Mouse (Mus musculus): ENCODE measurements around the gene Kcnt2. TPM values are rescaled to one million over a fixed set of nuclear protein-coding genes. Genes with fewer than 3 reads are reported as not detected.

Kcnt2 gene
- polyA plus RNA-seq, 1 experiment from 2014 or later = 0.57 TPM

DNA sequence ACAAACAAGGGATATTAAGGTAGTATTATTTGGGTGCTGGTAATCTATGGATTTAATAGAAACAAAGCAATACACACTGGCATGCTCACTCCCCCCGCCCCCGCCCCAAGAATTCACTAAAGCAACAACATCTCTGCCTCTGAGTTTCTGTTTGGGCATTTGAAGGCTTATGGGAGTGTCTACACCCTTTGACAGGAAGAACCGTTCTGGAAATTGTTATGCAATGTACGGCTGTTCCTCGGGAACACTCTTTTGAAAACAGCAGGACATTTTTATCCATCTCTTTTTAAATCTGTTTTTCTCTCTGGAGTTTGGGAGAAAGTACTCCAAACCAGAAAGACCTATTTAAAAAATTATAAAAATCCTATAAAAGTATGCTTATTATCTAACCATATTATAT, 192.2 kb downstream of the Kcnt2 start:
- 58% methylated on average over 5 of the region's 5 CpGs for WGBS
- ATAC-seq (replicated peaks; ENCODE audit: insufficient number of reproducible peaks, insufficient read depth, low FRiP score, low read depth) = no peak
- H3K9me3 ChIP-seq (replicated peaks) = no peaks in the 10 kb centered on the region

DNA sequence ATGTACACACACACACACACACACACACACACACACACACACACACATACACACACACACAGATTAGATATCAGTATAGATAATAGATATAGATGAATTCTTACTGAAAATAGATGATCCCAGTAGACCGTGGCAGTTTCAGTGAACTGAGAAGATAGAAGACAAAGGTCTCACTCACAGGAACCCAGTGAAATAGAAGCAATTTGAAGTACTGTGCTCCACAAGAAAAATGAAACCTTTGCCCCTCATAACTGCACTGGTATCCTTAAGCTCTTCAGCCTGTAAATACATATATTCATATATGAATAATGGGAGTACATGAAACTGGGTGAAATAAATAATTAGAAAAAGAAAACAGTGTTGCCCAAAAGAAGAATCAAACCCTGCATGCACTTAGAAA, 197.9 kb downstream of the Kcnt2 start:
- no peaks in the 10 kb centered on the region for H3K36me3 ChIP-seq
- H3K9ac ChIP-seq = no peak overlapping the region
- H3K9me3 ChIP-seq (replicated peaks) = no peaks in the 10 kb centered on the region
- H3K4me3 ChIP-seq = no peak overlapping the region
- ATAC-seq (replicated peaks; ENCODE audit: insufficient number of reproducible peaks, insufficient read depth, low FRiP score, low read depth) = no peak
- no peak overlapping the region for H3K4me2 ChIP-seq
- no peaks in the 10 kb centered on the region for H3K4me1 ChIP-seq (replicated peaks)
- 84% methylated on average over 1 of the region's 1 CpGs for WGBS
- no peak overlapping the region for H3K27ac ChIP-seq
- H3K27me3 ChIP-seq = no peaks in the 10 kb centered on the region

More for the DNA sequence above, 192.2 kb downstream of the Kcnt2 start:
- Histone ChIP-seq H3K27me3 (no peaks in the 10 kb centered on the region), H3K36me3 (no peaks in the 10 kb centered on the region), H3K9ac (no peak overlapping the region), H3K4me2 (no peak overlapping the region), H3K4me1 (replicated peaks) (no peaks in the 10 kb centered on the region), H3K4me3 (no peak overlapping the region), H3K27ac (no peak overlapping the region)

DNA sequence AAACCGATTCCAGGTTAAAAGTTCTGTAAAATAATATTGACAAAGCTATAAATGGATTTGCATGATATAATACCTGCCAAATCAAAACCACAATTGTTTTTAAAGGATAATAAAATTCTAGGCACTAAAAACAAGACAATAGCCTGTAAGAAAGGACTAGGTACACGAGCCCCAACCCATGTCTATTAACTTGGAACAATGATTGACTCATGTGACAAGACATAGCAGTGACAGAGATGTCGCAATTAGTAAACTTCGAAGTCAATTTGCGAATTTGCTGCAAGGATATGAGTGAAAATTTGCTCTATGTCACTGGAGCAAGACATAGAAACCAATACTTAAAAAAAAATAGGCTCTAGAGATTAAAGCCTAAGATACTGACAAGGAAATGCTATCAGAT, 198.4 kb downstream of the Kcnt2 start:
- no peak overlapping the region for H3K4me2 ChIP-seq
- no peak overlapping the region for H3K4me3 ChIP-seq
- no peak for ATAC-seq (replicated peaks; ENCODE audit: insufficient number of reproducible peaks, insufficient read depth, low FRiP score, low read depth)
- H3K4me1 ChIP-seq (replicated peaks) = no peaks in the 10 kb centered on the region
- H3K36me3 ChIP-seq = no peaks in the 10 kb centered on the region
- H3K9me3 ChIP-seq (replicated peaks) = no peaks in the 10 kb centered on the region
- H3K9ac ChIP-seq = no peak overlapping the region
- no peaks in the 10 kb centered on the region for H3K27me3 ChIP-seq
- no peak overlapping the region for H3K27ac ChIP-seq
- WGBS = 81% methylated on average over 5 of the region's 5 CpGs

DNA sequence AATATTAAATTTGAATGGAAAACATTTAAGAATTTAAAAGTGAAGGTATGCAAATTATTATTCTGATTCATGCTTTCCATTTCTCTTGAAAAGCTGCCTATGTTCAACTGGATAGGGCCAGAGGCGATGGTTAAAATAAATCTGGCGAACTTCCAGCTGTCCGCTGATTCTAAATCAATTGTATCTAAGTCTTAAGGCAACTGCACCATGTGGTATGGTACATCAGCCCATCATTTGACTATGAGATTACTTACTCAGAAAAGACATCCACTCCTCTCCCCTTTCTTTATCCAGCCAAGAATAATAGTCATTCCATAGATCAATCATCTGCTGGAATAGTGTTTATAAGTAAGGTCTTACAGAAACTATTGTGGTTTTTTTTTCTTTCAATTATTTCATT, 205.5 kb downstream of the Kcnt2 start:
- Histone ChIP-seq H3K27ac (no peak overlapping the region), H3K9ac (no peak overlapping the region), H3K27me3 (no peaks in the 10 kb centered on the region), H3K4me3 (no peak overlapping the region), H3K4me1 (replicated peaks) (no peaks in the 10 kb centered on the region), H3K36me3 (no peaks in the 10 kb centered on the region), H3K9me3 (replicated peaks) (no peaks in the 10 kb centered on the region), H3K4me2 (no peak overlapping the region)
- ATAC-seq (replicated peaks; ENCODE audit: insufficient number of reproducible peaks, insufficient read depth, low FRiP score, low read depth) = no peak
- 66% methylated on average over 3 of the region's 3 CpGs for WGBS

DNA sequence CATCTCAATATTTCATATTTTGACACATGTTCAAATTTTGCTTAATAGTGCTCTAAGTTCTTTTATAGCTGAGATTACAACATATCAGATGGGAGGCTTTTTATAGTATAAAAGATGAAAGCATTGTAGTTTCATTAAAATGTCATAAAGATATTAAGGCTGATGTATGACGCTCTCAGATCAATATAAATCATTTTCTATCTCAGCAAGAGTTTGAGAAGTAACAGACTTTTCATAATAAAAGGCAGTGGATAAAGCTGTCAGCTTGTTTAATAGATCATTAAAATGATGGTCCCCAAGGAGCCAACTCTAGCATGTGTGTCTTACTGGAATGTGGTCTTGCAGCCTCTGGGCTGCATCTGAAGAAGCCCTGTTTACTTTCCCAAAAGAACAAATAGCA, 206.0 kb downstream of the Kcnt2 start:
- ATAC-seq (replicated peaks; ENCODE audit: insufficient number of reproducible peaks, insufficient read depth, low FRiP score, low read depth) = no peak
- Histone ChIP-seq H3K4me2 (no peak overlapping the region), H3K9ac (no peak overlapping the region), H3K27me3 (no peaks in the 10 kb centered on the region), H3K4me3 (no peak overlapping the region), H3K4me1 (replicated peaks) (no peaks in the 10 kb centered on the region), H3K9me3 (replicated peaks) (no peaks in the 10 kb centered on the region), H3K36me3 (no peaks in the 10 kb centered on the region), H3K27ac (no peak overlapping the region)
- WGBS = 61% methylated on average over 1 of the region's 1 CpGs

DNA sequence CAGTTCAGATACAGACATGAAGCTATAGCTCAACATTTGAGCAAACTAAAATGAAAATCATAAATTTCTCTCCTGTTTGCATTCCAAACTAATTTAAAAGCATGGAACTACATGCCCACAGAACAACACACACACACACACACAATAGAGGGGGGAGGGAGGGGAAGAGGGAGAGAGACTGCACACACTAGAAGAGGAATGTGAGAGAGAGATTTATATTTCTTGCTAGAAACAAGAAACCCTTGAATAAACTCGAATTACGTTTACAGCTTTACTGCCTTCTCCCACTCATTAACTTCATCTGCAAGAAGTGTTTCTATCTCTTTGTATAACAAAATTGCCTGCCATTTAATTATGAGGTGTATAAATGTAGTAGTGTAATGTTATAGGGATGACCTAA, 209.9 kb downstream of the Kcnt2 start:
- no peaks in the 10 kb centered on the region for H3K27me3 ChIP-seq
- no peaks in the 10 kb centered on the region for H3K4me1 ChIP-seq (replicated peaks)
- H3K27ac ChIP-seq = no peak overlapping the region
- no peak overlapping the region for H3K4me2 ChIP-seq
- no peak for ATAC-seq (replicated peaks; ENCODE audit: insufficient number of reproducible peaks, insufficient read depth, low FRiP score, low read depth)
- H3K9ac ChIP-seq = no peak overlapping the region
- no peak overlapping the region for H3K4me3 ChIP-seq
- no peaks in the 10 kb centered on the region for H3K36me3 ChIP-seq
- 61% methylated on average over 2 of the region's 2 CpGs for WGBS
- no peaks in the 10 kb centered on the region for H3K9me3 ChIP-seq (replicated peaks)

DNA sequence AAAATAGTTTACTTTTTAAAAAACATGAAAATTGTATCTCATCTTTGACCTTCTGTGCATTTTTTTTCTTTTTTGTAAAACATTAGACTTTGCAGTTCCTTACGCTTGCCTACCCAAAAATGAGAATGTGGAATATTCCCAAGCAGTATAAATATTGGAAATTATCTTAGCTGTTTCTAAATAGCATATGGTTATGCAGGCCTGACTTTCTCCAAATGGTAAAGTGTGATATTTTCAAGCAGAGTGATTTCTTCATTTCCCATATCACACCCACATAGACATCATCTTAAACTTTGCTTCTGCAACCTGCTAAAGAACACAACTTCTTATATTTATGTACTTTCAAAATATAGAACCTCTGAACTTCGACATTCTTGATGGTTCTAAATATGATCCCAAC, 210.9 kb downstream of the Kcnt2 start:
- Histone ChIP-seq H3K9ac (no peak overlapping the region), H3K4me1 (replicated peaks) (no peaks in the 10 kb centered on the region), H3K27ac (no peak overlapping the region), H3K9me3 (replicated peaks) (no peaks in the 10 kb centered on the region), H3K4me3 (no peak overlapping the region), H3K36me3 (no peaks in the 10 kb centered on the region), H3K27me3 (no peaks in the 10 kb centered on the region), H3K4me2 (no peak overlapping the region)
- WGBS = 76% methylated on average over 2 of the region's 2 CpGs
- no peak for ATAC-seq (replicated peaks; ENCODE audit: insufficient number of reproducible peaks, insufficient read depth, low FRiP score, low read depth)

DNA sequence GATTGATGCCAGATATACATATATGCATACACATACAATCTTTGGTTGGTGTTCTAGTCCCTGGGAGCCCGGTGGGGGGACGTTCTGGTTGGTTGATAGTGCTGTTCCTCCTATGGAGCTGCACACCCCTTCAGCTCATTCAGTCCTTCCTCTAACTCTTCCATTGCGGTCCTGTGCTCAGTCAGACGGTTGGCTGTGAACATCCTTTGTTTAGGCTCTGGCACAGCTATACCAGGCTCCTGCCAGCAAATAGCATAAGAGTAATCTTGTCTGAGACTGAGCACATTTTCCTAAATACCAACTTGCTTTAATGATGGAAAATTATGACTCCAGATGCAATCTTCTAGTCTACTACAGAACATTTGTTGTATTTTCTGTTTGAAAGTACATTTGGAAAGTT, 222.4 kb downstream of the Kcnt2 start:
- Histone ChIP-seq H3K4me3 (no peak overlapping the region), H3K9ac (no peak overlapping the region), H3K9me3 (replicated peaks) (no peaks in the 10 kb centered on the region), H3K27ac (no peak overlapping the region), H3K4me2 (no peak overlapping the region), H3K27me3 (no peaks in the 10 kb centered on the region), H3K4me1 (replicated peaks) (no peaks in the 10 kb centered on the region), H3K36me3 (no peaks in the 10 kb centered on the region)
- no peak for ATAC-seq (replicated peaks; ENCODE audit: insufficient number of reproducible peaks, insufficient read depth, low FRiP score, low read depth)
- WGBS = 81% methylated on average over 4 of the region's 4 CpGs

DNA sequence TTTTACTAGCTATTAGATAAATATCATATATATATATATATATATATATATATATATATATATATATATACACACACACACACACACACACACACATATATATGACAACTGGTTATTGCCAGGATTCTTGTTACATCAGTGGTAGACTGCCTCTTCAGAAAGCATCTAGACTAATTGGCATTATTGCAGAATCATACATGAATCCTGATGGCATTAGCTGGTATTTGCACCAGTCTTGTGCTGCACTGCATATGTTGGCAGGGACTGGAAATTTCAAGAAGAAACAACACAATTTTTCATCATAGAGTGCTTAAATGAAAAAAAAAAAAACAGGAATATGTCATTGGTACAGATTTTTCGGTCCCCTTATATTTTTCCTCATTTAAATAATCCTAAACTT, 223.6 kb downstream of the Kcnt2 start:
- Histone ChIP-seq H3K36me3 (no peaks in the 10 kb centered on the region), H3K4me2 (no peak overlapping the region), H3K27ac (no peak overlapping the region), H3K4me3 (no peak overlapping the region), H3K9ac (no peak overlapping the region), H3K27me3 (no peaks in the 10 kb centered on the region), H3K9me3 (replicated peaks) (no peaks in the 10 kb centered on the region), H3K4me1 (replicated peaks) (no peaks in the 10 kb centered on the region)
- ATAC-seq (replicated peaks; ENCODE audit: insufficient number of reproducible peaks, insufficient read depth, low FRiP score, low read depth) = no peak
- WGBS = 92% methylated on average over 1 of the region's 1 CpGs

DNA sequence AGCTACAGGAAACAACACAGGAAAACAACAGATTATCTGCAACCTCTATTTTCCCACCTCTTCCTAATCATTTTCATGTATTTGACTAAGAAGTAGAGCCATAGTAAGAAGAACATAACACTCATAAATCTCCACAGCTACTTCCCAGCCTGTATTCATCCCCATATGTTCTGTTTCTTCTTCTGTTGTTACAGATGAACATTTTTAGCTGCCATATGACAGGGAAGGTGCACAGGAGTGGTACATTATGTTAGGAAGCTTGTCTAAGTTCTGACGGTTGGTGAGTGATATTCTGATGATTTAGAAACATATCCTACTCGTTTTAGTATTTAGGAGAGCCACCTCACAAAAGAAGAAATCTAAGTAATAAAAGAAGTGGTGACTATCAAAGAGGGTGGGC, 231.0 kb downstream of the Kcnt2 start:
- H3K36me3 ChIP-seq = no peaks in the 10 kb centered on the region
- H3K4me3 ChIP-seq = no peak overlapping the region
- H3K4me2 ChIP-seq = no peak overlapping the region
- H3K27me3 ChIP-seq = no peaks in the 10 kb centered on the region
- H3K9me3 ChIP-seq (replicated peaks) = no peaks in the 10 kb centered on the region
- H3K27ac ChIP-seq = no peak overlapping the region
- ATAC-seq (replicated peaks; ENCODE audit: insufficient number of reproducible peaks, insufficient read depth, low FRiP score, low read depth) = no peak
- 51% methylated on average over 2 of the region's 2 CpGs for WGBS
- no peak overlapping the region for H3K9ac ChIP-seq
- H3K4me1 ChIP-seq (replicated peaks) = no peaks in the 10 kb centered on the region

DNA sequence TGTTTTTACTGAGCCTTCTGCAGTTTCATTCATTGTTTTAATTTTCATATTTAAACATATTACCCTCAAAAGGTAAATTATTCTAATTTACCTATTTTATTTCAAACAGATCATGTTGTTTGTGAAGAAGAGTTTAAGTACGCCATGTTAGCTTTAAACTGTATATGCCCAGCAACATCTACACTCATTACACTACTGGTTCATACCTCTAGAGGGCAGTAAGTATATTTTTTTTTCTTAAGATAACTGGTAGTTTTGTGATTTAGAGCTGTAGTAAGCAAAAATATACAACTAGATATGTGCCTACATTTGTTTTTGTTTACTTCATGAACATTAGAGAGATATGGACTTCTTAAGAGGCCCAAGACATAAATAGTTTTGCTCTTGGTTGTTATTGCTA, 238.1 kb downstream of the Kcnt2 start:
- 87% methylated on average over 1 of the region's 1 CpGs for WGBS
- no peak for ATAC-seq (replicated peaks; ENCODE audit: insufficient number of reproducible peaks, insufficient read depth, low FRiP score, low read depth)
- Histone ChIP-seq H3K9me3 (replicated peaks) (no peaks in the 10 kb centered on the region), H3K27me3 (no peaks in the 10 kb centered on the region), H3K9ac (no peak overlapping the region), H3K4me3 (no peak overlapping the region), H3K36me3 (no peaks in the 10 kb centered on the region), H3K27ac (no peak overlapping the region), H3K4me1 (replicated peaks) (no peaks in the 10 kb centered on the region), H3K4me2 (no peak overlapping the region)

DNA sequence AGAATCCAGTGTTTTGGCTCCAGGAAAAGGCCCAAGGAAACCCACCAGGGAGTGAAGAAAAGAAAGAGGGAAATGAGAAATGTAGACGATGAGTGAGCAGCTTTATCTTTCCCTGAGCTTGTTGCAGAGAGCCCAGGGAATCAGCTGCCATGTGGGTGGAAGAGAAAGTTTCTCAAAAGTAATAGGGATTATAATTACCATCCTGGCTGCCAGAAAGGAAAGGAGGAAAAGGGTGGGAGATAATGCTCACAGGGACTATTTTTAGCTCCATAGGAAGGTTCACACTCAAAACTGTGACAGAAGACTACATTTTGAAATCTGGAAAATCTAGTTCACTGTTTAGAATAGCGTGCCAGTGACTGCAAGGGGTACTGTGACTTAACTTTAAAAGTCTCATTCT, 243.9 kb downstream of the Kcnt2 start:
- Histone ChIP-seq H3K9me3 (replicated peaks) (no peaks in the 10 kb centered on the region), H3K4me3 (no peak overlapping the region), H3K4me1 (replicated peaks) (no peaks in the 10 kb centered on the region), H3K36me3 (no peaks in the 10 kb centered on the region), H3K4me2 (no peak overlapping the region), H3K27ac (no peak overlapping the region), H3K9ac (no peak overlapping the region), H3K27me3 (no peaks in the 10 kb centered on the region)
- 39% methylated on average over 2 of the region's 2 CpGs for WGBS
- ATAC-seq (replicated peaks; ENCODE audit: insufficient number of reproducible peaks, insufficient read depth, low FRiP score, low read depth) = no peak

DNA sequence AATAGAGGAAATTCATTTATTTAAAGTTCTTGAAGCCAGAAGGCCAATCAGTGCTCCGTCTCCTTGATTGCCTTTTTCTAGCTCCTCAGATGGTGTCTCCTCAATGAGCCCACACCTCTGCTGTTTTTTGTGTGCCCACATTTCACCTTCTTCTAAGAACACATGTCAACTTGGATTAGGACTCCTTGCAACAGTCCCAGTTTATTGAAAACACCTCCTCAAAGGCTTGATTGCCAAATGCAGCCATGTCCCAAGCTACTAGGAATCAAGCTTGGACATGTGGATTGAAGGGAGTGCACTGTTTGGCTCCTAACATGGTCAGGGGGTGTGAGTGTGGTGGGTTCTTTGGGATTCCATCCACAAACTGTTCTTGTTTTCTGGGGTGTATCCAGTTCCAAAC, 245.4 kb downstream of the Kcnt2 start:
- no peak overlapping the region for H3K4me3 ChIP-seq
- H3K36me3 ChIP-seq = no peaks in the 10 kb centered on the region
- 83% methylated on average over 1 of the region's 1 CpGs for WGBS
- H3K4me2 ChIP-seq = no peak overlapping the region
- H3K4me1 ChIP-seq (replicated peaks) = no peaks in the 10 kb centered on the region
- no peak overlapping the region for H3K27ac ChIP-seq
- H3K27me3 ChIP-seq = no peaks in the 10 kb centered on the region
- H3K9me3 ChIP-seq (replicated peaks) = no peaks in the 10 kb centered on the region
- no peak for ATAC-seq (replicated peaks; ENCODE audit: insufficient number of reproducible peaks, insufficient read depth, low FRiP score, low read depth)
- no peak overlapping the region for H3K9ac ChIP-seq
